ENCODE assay signal across 9 mouse cellular contexts in the genomic region with DNA sequence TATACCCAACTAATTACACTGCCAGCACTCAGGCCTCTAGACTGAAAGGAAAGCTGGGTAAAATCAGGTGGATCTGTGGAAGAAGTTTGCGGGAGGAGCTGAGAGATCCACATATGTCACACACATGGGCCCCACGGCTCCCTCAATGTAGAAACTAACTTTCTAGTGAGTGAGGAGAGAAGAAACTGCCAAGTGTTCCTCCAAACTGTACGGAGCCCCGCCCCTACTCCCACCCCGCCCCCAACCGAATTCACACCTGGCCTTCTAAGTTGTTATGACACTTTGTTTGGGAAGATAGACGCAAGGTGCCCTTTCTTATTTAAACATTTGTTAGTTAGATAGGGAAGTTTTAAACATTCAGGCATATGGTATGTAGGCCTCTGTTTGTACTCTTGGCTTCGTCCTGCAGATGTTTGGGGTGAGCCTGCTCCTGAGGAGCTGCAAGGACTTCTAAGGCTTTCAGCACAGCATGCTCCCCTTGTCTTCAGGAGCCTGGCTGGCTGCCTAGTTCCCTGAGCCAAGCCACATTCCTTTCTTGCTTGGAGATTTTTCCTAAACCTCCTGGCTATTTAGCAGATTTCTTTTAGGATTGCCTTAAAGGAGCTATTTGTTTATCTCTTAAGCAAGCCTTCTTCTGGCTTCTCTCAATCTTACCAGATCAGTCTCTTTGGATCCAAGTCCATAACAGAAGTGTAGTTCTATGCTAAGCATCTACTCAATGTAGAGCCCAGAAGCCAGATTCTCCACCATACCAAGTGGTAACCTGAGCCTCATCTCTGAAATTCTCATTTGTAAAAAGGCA.
DNase-seq lines count a peak whose midpoint lies in the region; ATAC-seq and TF ChIP-seq lines count a peak whose summit lies in the region.
"Had no signal": no experiment of that assay in that cellular context is flagged by ENCODE, and none has a peak within 500 bp of the region (broad histone marks: within the 10 kb centered on the region; RNA-seq: fewer than 3 reads in every experiment).

No protein-coding gene starts in this region.

- no peaks in the 10 kb centered on the region for H3K9me3 ChIP-seq in heart, embryonic 11.5 days (replicated peaks; ENCODE audit: control insufficient read depth, low read length)
- no peaks in the 10 kb centered on the region for H3K9me3 ChIP-seq in liver, embryonic 12.5 days (replicated peaks)
- H3K9me3 ChIP-seq: G1E had no signal

- no peaks in the 10 kb centered on the region; the same call in 1 of the 2 replicates for H3K4me1 ChIP-seq in heart, adult 2 months (ENCODE audit: control insufficient read depth, insufficient read depth, low read length)
- H3K4me1 ChIP-seq in heart, embryonic 11.5 days (ENCODE audit: control insufficient read depth, insufficient read depth, low read length): no peaks in the 10 kb centered on the region
- no peaks in the 10 kb centered on the region for H3K4me1 ChIP-seq in liver, embryonic 12.5 days

- intact Hi-C loops in heart, adult 2 months (cut with DNase I): no loop called here

- H3K79me2 ChIP-seq in heart, adult 2 months (replicated peaks; ENCODE audit: control insufficient read depth, insufficient read depth, low read length): no peaks in the 10 kb centered on the region

- no peak for TF ChIP-seq POLR2A in heart, adult 2 months (IDR thresholded peaks at IDR 0.05; ENCODE audit: insufficient read depth, low read depth, low read length)

- no peaks in the 10 kb centered on the region for H3K27me3 ChIP-seq in heart, adult 2 months (ENCODE audit: control insufficient read depth, insufficient read depth, low read length)
- no peaks in the 10 kb centered on the region for H3K27me3 ChIP-seq in heart, embryonic 11.5 days (ENCODE audit: control insufficient read depth, insufficient read depth, low read length)
- no peaks in the 10 kb centered on the region for H3K27me3 ChIP-seq in liver, embryonic 12.5 days (replicated peaks)

- TF ChIP-seq CTCF in heart, adult 2 months (IDR thresholded peaks at IDR 0.05): no peak

- no peaks in the 10 kb centered on the region for H3K36me3 ChIP-seq in heart, adult 2 months (ENCODE audit: control insufficient read depth, insufficient read depth, low read length)
- H3K36me3 ChIP-seq in heart, embryonic 11.5 days (ENCODE audit: control insufficient read depth, insufficient read depth, low read length): no peaks in the 10 kb centered on the region
- H3K36me3 ChIP-seq in liver, embryonic 12.5 days: no peaks in the 10 kb centered on the region
- H3K36me3 ChIP-seq: G1E had no signal

- DNase-seq in heart, adult 2 months: peak; percentile 23 to 24
- peak; percentile 6 for DNase-seq in R1 (ENCODE audit: low read depth, low spot score)
- peak; percentile 4 for DNase-seq in kidney, adult 9 months
- peak; percentile 45 for DNase-seq in lung, postnatal 14 days
- no peak for DNase-seq in c-Kit-positive CD71-positive TER-119-positive erythroid progenitor cells, embryonic 14.5 days (ENCODE audit: low spot score)

- H3K9ac ChIP-seq in heart, adult 2 months (ENCODE audit: low read depth, low read length): no peak overlapping the region
- no peak overlapping the region for H3K9ac ChIP-seq in heart, embryonic 11.5 days (ENCODE audit: low read depth, low read length)
- no peak overlapping the region for H3K9ac ChIP-seq in liver, embryonic 12.5 days

- 67% methylated on average over 8 of the region's 8 CpGs for whole genome bisulfite sequencing in heart, adult 2 months
- 39% methylated on average over 8 of the region's 8 CpGs for WGBS in heart, embryonic 11.5 days (ENCODE audit: insufficient replicate concordance)
- WGBS in liver, embryonic 12.5 days (ENCODE audit: insufficient replicate concordance): 55% methylated on average over 8 of the region's 8 CpGs

- H3K4me2 ChIP-seq in heart, embryonic 11.5 days: no peak overlapping the region
- H3K4me2 ChIP-seq in liver, embryonic 12.5 days: no peak overlapping the region

- H3K4me3 ChIP-seq in heart, adult 2 months: no peak overlapping the region
- no peak overlapping the region for H3K4me3 ChIP-seq in heart, embryonic 11.5 days (ENCODE audit: low read depth, low read length)
- H3K4me3 ChIP-seq in liver, embryonic 12.5 days: no peak overlapping the region

- no peak for ATAC-seq in heart, embryonic 11.5 days (replicated peaks; ENCODE audit: insufficient number of reproducible peaks, low FRiP score, low TSS enrichment)
- ATAC-seq in liver, embryonic 12.5 days: no peak
- no peak for ATAC-seq in megakaryocyte, adult 5-6 weeks (ENCODE audit: poor library complexity, severe bottlenecking)

- H3K27ac ChIP-seq in heart, adult 2 months: no peak overlapping the region
- H3K27ac ChIP-seq in heart, embryonic 11.5 days (ENCODE audit: low read depth, low read length): no peak overlapping the region
- no peak overlapping the region for H3K27ac ChIP-seq in liver, embryonic 12.5 days

- no peak for TF ChIP-seq EP300 in heart, adult 2 months (IDR thresholded peaks at IDR 0.05; ENCODE audit: insufficient read depth, low read depth, low read length)
